Mouse (Mus musculus) myocyte (in vitro differentiated cells): ENCODE data around the gene Ankrd63. TPM values are rescaled to one million over a fixed set of nuclear protein-coding genes. Genes with fewer than 3 reads are reported as not detected.

Source experiments
- H3K27me3 ChIP-seq: one replicate; pipeline ENCODE4 v1.6.1; 2011; ENCODE audit not compliant: control insufficient read depth, insufficient read depth, insufficient read length
- H3K36me3 ChIP-seq: one replicate; pipeline ENCODE4 v1.6.1; 2011; ENCODE audit not compliant: control insufficient read depth, insufficient read depth
- H3K4me2 ChIP-seq: one replicate; pipeline ENCODE4 v1.6.1; 2011; ENCODE audit warnings: low read depth, control low read depth
- H3K4me3 ChIP-seq: one replicate; pipeline ENCODE4 v1.5.1; 2011; ENCODE audit warnings: mild to moderate bottlenecking, control low read depth, moderate library complexity
- H3K79me2 ChIP-seq: one replicate; pipeline ENCODE4 v1.6.1; 2011; ENCODE audit not compliant: control insufficient read depth, insufficient read depth
- H3ac ChIP-seq: one replicate; pipeline ENCODE4 v1.6.1; 2011; ENCODE audit not compliant: control insufficient read depth, insufficient read length
- CEBPB ChIP-seq: IDR thresholded peaks from 2 replicates; pipeline ENCODE4 v1.6.1; 2011; ENCODE audit warnings: mild to moderate bottlenecking, moderate library complexity; ENCODE audit not compliant: poor library complexity, insufficient read depth, severe bottlenecking
- E2F4 ChIP-seq: IDR thresholded peaks from one replicate; pipeline ENCODE4 v1.6.1; 2011; ENCODE audit warnings: mild to moderate bottlenecking, control low read depth, moderate library complexity; ENCODE audit not compliant: insufficient read depth
- MAX ChIP-seq: IDR thresholded peaks from one replicate; pipeline ENCODE4 v1.6.1; 2011; ENCODE audit warnings: low read depth, mild to moderate bottlenecking, control low read depth
- MYOD1 ChIP-seq, 3 experiments: IDR thresholded peaks; one replicate each; pipeline ENCODE4 v1.6.1; 2011; ENCODE audit warnings: control low read depth in 2 of 3, low read depth in 2 of 3, mild to moderate bottlenecking in 2 of 3, moderate library complexity in 1 of 3; ENCODE audit not compliant: insufficient read length in 2 of 3, control insufficient read depth in 1 of 3
- MYOG ChIP-seq, 3 experiments: IDR thresholded peaks; one replicate each; pipeline ENCODE4 v1.6.1; 2011; ENCODE audit warnings: control low read depth in 2 of 3, low read depth in 2 of 3, mild to moderate bottlenecking in 2 of 3; ENCODE audit not compliant: insufficient read length in 2 of 3, control insufficient read depth in 1 of 3, insufficient read depth in 1 of 3
- POLR2A ChIP-seq: IDR thresholded peaks from one replicate; pipeline ENCODE4 v1.6.1; 2011; ENCODE audit warnings: low read depth, mild to moderate bottlenecking, control low read depth, moderate library complexity; ENCODE audit not compliant: insufficient read length
- POLR2AphosphoS2 ChIP-seq: IDR thresholded peaks from one replicate; pipeline ENCODE4 v1.6.1; 2011; ENCODE audit warnings: low read depth, control low read depth; ENCODE audit not compliant: insufficient read length
- REST ChIP-seq: IDR thresholded peaks from one replicate; pipeline ENCODE4 v1.6.1; 2011; ENCODE audit warnings: mild to moderate bottlenecking, control low read depth, moderate library complexity; ENCODE audit not compliant: insufficient read depth, insufficient read length
- SRF ChIP-seq: IDR thresholded peaks from one replicate; pipeline ENCODE4 v1.6.1; 2011; ENCODE audit warnings: low read depth; ENCODE audit not compliant: control insufficient read depth, insufficient read length
- TCF12 ChIP-seq: IDR thresholded peaks from one replicate; pipeline ENCODE4 v1.6.1; 2011; ENCODE audit warnings: mild to moderate bottlenecking, control low read depth; ENCODE audit not compliant: poor library complexity, insufficient read depth, severe bottlenecking
- TCF3 ChIP-seq: IDR thresholded peaks from one replicate; pipeline ENCODE4 v1.6.1; 2011; ENCODE audit warnings: low read depth, control low read depth; ENCODE audit not compliant: insufficient read length
- USF1 ChIP-seq: IDR thresholded peaks from one replicate; pipeline ENCODE4 v1.6.1; 2011; ENCODE audit warnings: low read depth, mild to moderate bottlenecking, control low read depth, moderate library complexity
- polyA plus RNA-seq: library from polyadenylated mRNA; unstranded; fragments of >200 nt; fragmentation: generic; extraction: Trizol; gene quantifications from one replicate; pipeline ENCODE4 v1.2.1, GENCODE M21; 2012; ENCODE audit warnings: missing spikeins

Ankrd63 gene
- polyA plus RNA-seq, 1 experiment: 0.01 TPM

- Histone ChIP-seq H3K4me2 (no peak overlapping the region), H3ac (no peak overlapping the region), H3K27me3 (peaks cover 59% of the 10 kb centered on the region), H3K36me3 (no peaks in the 10 kb centered on the region), H3K79me2 (no peaks in the 10 kb centered on the region), H3K4me3 (no peak overlapping the region)
- no peak for TF ChIP-seq MAX
These were observed 23.1 kb upstream of the Ankrd63 start for GRCm38 (mm10) chr2:118726873-118727272.

DNA sequence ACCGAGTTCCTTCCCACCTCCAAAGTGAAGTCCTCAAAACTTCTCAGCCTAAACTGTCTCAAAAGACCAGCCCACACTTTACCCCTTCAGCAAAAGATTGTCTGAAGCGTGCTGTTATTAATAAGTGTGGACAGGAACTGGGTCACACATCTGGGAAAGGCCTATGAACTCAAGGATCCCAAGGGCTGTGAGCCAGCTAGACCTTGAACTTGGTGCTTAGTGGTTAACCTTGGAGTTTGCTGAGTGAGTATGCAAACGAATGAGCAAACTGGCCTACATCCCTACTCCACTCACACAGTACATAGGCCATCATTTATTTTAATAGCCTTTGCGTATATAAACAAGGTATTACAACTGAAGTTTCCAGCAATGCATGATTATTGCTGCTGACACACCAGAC is 21.7 kb upstream of the Ankrd63 start:
- H3K79me2 ChIP-seq: no peaks in the 10 kb centered on the region
- H3K4me3 ChIP-seq: no peak overlapping the region
- no peak overlapping the region for H3K4me2 ChIP-seq
- no peaks in the 10 kb centered on the region for H3K36me3 ChIP-seq
- no peak overlapping the region for H3ac ChIP-seq
- TF ChIP-seq SRF (no peak), POLR2A (no peak), TCF3 (no peak), TCF12 (no peak), MYOD1 (IDR thresholded peaks at IDR 0.05; ENCODE audit: control insufficient read depth in 1 of 3, insufficient read length in 2 of 3, low read depth in 2 of 3) (no peak), POLR2AphosphoS2 (no peak), CEBPB (no peak), MAX (no peak), E2F4 (no peak), USF1 (no peak), REST (no peak), MYOG (IDR thresholded peaks at IDR 0.05; ENCODE audit: control insufficient read depth in 1 of 3, insufficient read depth in 1 of 3, insufficient read length in 2 of 3, low read depth in 2 of 3) (no peak)
- peaks cover 62% of the 10 kb centered on the region for H3K27me3 ChIP-seq

GRCm38 (mm10) chr2:118723693-118724486 is 20.1 kb upstream of the Ankrd63 start:
- no peaks in the 10 kb centered on the region for H3K36me3 ChIP-seq
- no peak for TF ChIP-seq SRF
- TF ChIP-seq TCF12: no peak
- TF ChIP-seq POLR2AphosphoS2: no peak
- no peak for TF ChIP-seq USF1
- TF ChIP-seq MYOD1 (IDR thresholded peaks at IDR 0.05; ENCODE audit: control insufficient read depth in 1 of 3, insufficient read length in 2 of 3, low read depth in 2 of 3): no peak
- TF ChIP-seq MYOG (IDR thresholded peaks at IDR 0.05; ENCODE audit: control insufficient read depth in 1 of 3, insufficient read depth in 1 of 3, insufficient read length in 2 of 3, low read depth in 2 of 3): no peak
- TF ChIP-seq CEBPB: no peak
- no peak for TF ChIP-seq REST
- no peak for TF ChIP-seq MAX
- no peak for TF ChIP-seq POLR2A
- TF ChIP-seq TCF3: no peak
- TF ChIP-seq E2F4: no peak
- H3ac ChIP-seq: no peak overlapping the region
- no peak overlapping the region for H3K4me2 ChIP-seq
- peaks cover 70% of the 10 kb centered on the region for H3K27me3 ChIP-seq
- H3K79me2 ChIP-seq: no peaks in the 10 kb centered on the region
- no peak overlapping the region for H3K4me3 ChIP-seq

GRCm38 (mm10) chr2:118716677-118717076 is 12.9 kb upstream of the Ankrd63 start:
- no peak overlapping the region for H3K4me2 ChIP-seq
- H3K36me3 ChIP-seq: no peaks in the 10 kb centered on the region
- peaks cover 73% of the 10 kb centered on the region for H3K27me3 ChIP-seq
- no peak overlapping the region for H3ac ChIP-seq
- no peaks in the 10 kb centered on the region for H3K79me2 ChIP-seq
- no peak overlapping the region for H3K4me3 ChIP-seq
- no peak for TF ChIP-seq SRF
- no peak for TF ChIP-seq E2F4
- no peak for TF ChIP-seq TCF3
- TF ChIP-seq REST: no peak
- TF ChIP-seq USF1: no peak
- TF ChIP-seq MAX: no peak
- no peak for TF ChIP-seq CEBPB

DNA sequence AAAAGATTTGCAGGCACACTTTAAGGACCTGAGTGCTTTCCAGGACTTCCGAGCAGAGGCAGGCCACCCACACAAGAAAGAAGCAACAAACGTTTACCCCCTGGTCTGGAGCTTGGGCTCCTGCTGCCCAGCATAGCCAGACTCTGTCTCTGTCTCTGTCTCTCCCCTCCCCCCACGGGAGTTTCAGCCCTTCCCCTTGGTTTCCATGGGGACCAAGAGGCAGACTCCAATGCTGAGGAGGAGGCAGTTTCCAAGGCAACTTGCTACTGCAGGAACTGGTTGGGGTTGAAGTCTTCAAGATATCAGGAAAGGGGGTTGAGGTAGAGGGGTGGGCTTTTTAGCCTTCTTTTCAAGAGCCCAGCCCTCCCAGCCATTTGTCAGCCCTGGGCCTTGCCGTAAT is 10.5 kb upstream of the Ankrd63 start:
- no peaks in the 10 kb centered on the region for H3K36me3 ChIP-seq
- H3K4me2 ChIP-seq: no peak overlapping the region
- H3K79me2 ChIP-seq: no peaks in the 10 kb centered on the region
- no peak for TF ChIP-seq POLR2AphosphoS2
- TF ChIP-seq MYOG (IDR thresholded peaks at IDR 0.05; ENCODE audit: control insufficient read depth in 1 of 3, insufficient read depth in 1 of 3, insufficient read length in 2 of 3, low read depth in 2 of 3): no peak
- no peak for TF ChIP-seq USF1
- no peak for TF ChIP-seq CEBPB
- no peak for TF ChIP-seq REST
- TF ChIP-seq POLR2A: no peak
- no peak for TF ChIP-seq TCF3
- no peak for TF ChIP-seq TCF12
- TF ChIP-seq SRF: no peak
- TF ChIP-seq MAX: no peak
- TF ChIP-seq MYOD1 (IDR thresholded peaks at IDR 0.05; ENCODE audit: control insufficient read depth in 1 of 3, insufficient read length in 2 of 3, low read depth in 2 of 3): no peak
- no peak for TF ChIP-seq E2F4
- peaks cover 81% of the 10 kb centered on the region for H3K27me3 ChIP-seq
- no peak overlapping the region for H3K4me3 ChIP-seq
- H3ac ChIP-seq: no peak overlapping the region
